Mouse (Mus musculus): ENCODE measurements around the gene Foxp3. TPM values are rescaled to one million over a fixed set of nuclear protein-coding genes. Genes with fewer than 3 reads are reported as not detected.

Gene Foxp3
- total and polyA plus RNA-seq, 3 experiments = 0.21 to 0.38 TPM; not detected in 1

- in situ Hi-C loops (cut with MboI; ENCODE audit: low pct_ligation_motif_present, low pct_unique_long_range_greater_than_20kb, low sequenced_read_pairs) (no loop called here), dilution Hi-C loops (cut with MboI; ENCODE audit: extremely low pct_ligation_motif_present, extremely low pct_unique_long_range_greater_than_20kb, low sequenced_read_pairs) (no loop called here)
- peaks cover 20 to 41% of the 10 kb centered on the region in 2 experiments for H3K36me3 ChIP-seq (replicated peaks in 1 of 2; ENCODE audit: control insufficient read depth in 1 of 2, insufficient read depth in 1 of 2, low read length in 1 of 2)
- H3K4me2 ChIP-seq (ENCODE audit: insufficient read depth, low read depth, poor library complexity, severe bottlenecking) = peak overlapping the region; percentile 83
- no peak overlapping the region for H3K27ac ChIP-seq (ENCODE audit: insufficient read depth, low read depth)
- H3K4me3 ChIP-seq (replicated peaks in 1 of 3; ENCODE audit: low read depth in 2 of 3, low read length in 2 of 3, poor library complexity in 1 of 3) = peak overlapping the region in 1 of 3 experiments; percentile 59
- peaks cover 3 to 12% of the 10 kb centered on the region in 2 experiments; a peak in 3 of 4 replicates for H3K4me1 ChIP-seq (ENCODE audit: control insufficient read depth in 1 of 2, insufficient read depth in 2 of 2)
- peak overlapping the region; percentile 81; the same call in 1 of the 2 replicates for H3K9ac ChIP-seq (ENCODE audit: insufficient read depth, low read depth)
- peaks cover 5% of the 10 kb centered on the region for H3K27me3 ChIP-seq (replicated peaks)
- no peaks in the 10 kb centered on the region for H3K9me3 ChIP-seq (replicated peaks; ENCODE audit: low read length)
- TF ChIP-seq JUN (IDR thresholded peaks at IDR 0.05; ENCODE audit: insufficient read depth, low read depth, low read length) (no peak), E2F4 (IDR thresholded peaks at IDR 0.05; ENCODE audit: insufficient replicate concordance, low read depth, low read length) (no peak), HCFC1 (IDR thresholded peaks at IDR 0.05; ENCODE audit: low read depth, low read length) (no peak), NRF1 (IDR thresholded peaks at IDR 0.05; ENCODE audit: low read depth, low read length) (no peak), MAFK (IDR thresholded peaks at IDR 0.05; ENCODE audit: insufficient replicate concordance, low read length) (no peak), ELF1 (IDR thresholded peaks at IDR 0.05; ENCODE audit: low read depth, low read length) (no peak), MEF2A (IDR thresholded peaks at IDR 0.05; ENCODE audit: borderline replicate concordance, low read depth, low read length) (no peak), POLR2A (IDR thresholded peaks at IDR 0.05; ENCODE audit: low read depth, low read length) (no peak), CTCF (conservative IDR thresholded peaks at IDR 0.05 in 1 of 2, IDR thresholded peaks at IDR 0.05 in 1 of 2; ENCODE audit: low read depth in 2 of 2, low read length in 2 of 2) (no peak), MYC (IDR thresholded peaks at IDR 0.05; ENCODE audit: low read depth, low read length) (no peak), JUND (conservative IDR thresholded peaks at IDR 0.05; ENCODE audit: low read depth, low read length) (no peak)
- peaks cover 3% of the 10 kb centered on the region; the same call in 1 of the 2 replicates for H3K79me2 ChIP-seq (replicated peaks; ENCODE audit: control insufficient read depth, extremely low read depth, insufficient read depth, poor library complexity, severe bottlenecking)
- no peak for DNase-seq (ENCODE audit: extremely low read depth)
These were observed 30.6 kb downstream of the Foxp3 start for GRCm38 (mm10) chrX:7604004-7604403.

GRCm38 (mm10) chrX:7604879-7605574 lies 31.6 kb downstream of the Foxp3 start, which contains the start of gene Ccdc22:
Ccdc22 (minus strand) TSS chrX:7605517.
- TF ChIP-seq SMC3 (IDR thresholded peaks at IDR 0.05; ENCODE audit: low read depth, low read length) (no peak), POLR2A (IDR thresholded peaks at IDR 0.05; ENCODE audit: low read depth, low read length) (peak; percentile 53; the same call in 1 of the 2 replicates), SIN3A (IDR thresholded peaks at IDR 0.05; ENCODE audit: low read length) (peak; percentile 55; the same call in 1 of the 2 replicates), MYC (IDR thresholded peaks at IDR 0.05; ENCODE audit: low read depth, low read length) (0 out of 2 replicates have a peak, but pooled peaks have one; percentile 31), USF1 (IDR thresholded peaks at IDR 0.05; ENCODE audit: low read depth, low read length) (peak; percentile 94), NELFE (IDR thresholded peaks at IDR 0.05; ENCODE audit: low read depth, low read length) (no peak), IRF4 (IDR thresholded peaks at IDR 0.05; ENCODE audit: low read depth, low read length) (peak; percentile 64; the same call in 1 of the 2 replicates), USF2 (conservative IDR thresholded peaks at IDR 0.05; ENCODE audit: low read depth, low read length) (peak; percentile 88), ZNF384 (IDR thresholded peaks at IDR 0.05; ENCODE audit: low read depth, low read length) (peak; percentile 65), NRF1 (IDR thresholded peaks at IDR 0.05; ENCODE audit: low read depth, low read length) (peak; percentile 73), ELF1 (IDR thresholded peaks at IDR 0.05; ENCODE audit: low read depth, low read length) (peak; percentile 35; the same call in 1 of the 2 replicates), RCOR1 (conservative IDR thresholded peaks at IDR 0.05; ENCODE audit: low read depth, low read length) (no peak), HCFC1 (IDR thresholded peaks at IDR 0.05; ENCODE audit: low read depth, low read length) (peak; percentile 99), TCF12 (IDR thresholded peaks at IDR 0.05; ENCODE audit: low read depth, low read length) (peak; percentile 45; the same call in 1 of the 2 replicates), MAX (IDR thresholded peaks at IDR 0.05; ENCODE audit: low read length) (peak; percentile 92), KAT2A (IDR thresholded peaks at IDR 0.05; ENCODE audit: insufficient replicate concordance, low read length) (peak; percentile 88; the same call in 1 of the 2 replicates), BHLHE40 (IDR thresholded peaks at IDR 0.05; ENCODE audit: low read depth, low read length) (peak; percentile 97), GABPA (IDR thresholded peaks at IDR 0.05; ENCODE audit: insufficient replicate concordance, low read depth, low read length) (peak; percentile 8; the same call in 1 of the 2 replicates), MXI1 (IDR thresholded peaks at IDR 0.05; ENCODE audit: low read depth, low read length) (no peak)
- no peak within 1 kb of the TSS for H3K27ac ChIP-seq (ENCODE audit: insufficient read depth, low read depth)
- dilution Hi-C loops (cut with MboI; ENCODE audit: extremely low pct_ligation_motif_present, extremely low pct_unique_long_range_greater_than_20kb, low sequenced_read_pairs) = no loop called here

More at GRCm38 (mm10) chrX:7604879-7605574, 31.6 kb downstream of the Foxp3 start, which contains the start of gene Ccdc22:
- H3K79me2 ChIP-seq (replicated peaks; ENCODE audit: control insufficient read depth, extremely low read depth, insufficient read depth, poor library complexity, severe bottlenecking) = peaks cover 3% of the 10 kb centered on the region; the same call in 1 of the 2 replicates
- H3K4me3 ChIP-seq (replicated peaks in 1 of 3; ENCODE audit: low read depth in 2 of 3, low read length in 2 of 3, poor library complexity in 1 of 3) = peak within 1 kb of the TSS; percentile 52 to 63 (median 59)
- no peaks in the 10 kb centered on the region for H3K9me3 ChIP-seq (replicated peaks; ENCODE audit: low read length)
- H3K36me3 ChIP-seq (replicated peaks in 1 of 2; ENCODE audit: control insufficient read depth in 1 of 2, insufficient read depth in 1 of 2, low read length in 1 of 2) = peaks cover 10 to 31% of the 10 kb centered on the region in 2 experiments
- in situ Hi-C loops (cut with MboI; ENCODE audit: low pct_ligation_motif_present, low pct_unique_long_range_greater_than_20kb, low sequenced_read_pairs) = no loop called here
- peaks cover 3 to 12% of the 10 kb centered on the region in 2 experiments; a peak in 3 of 4 replicates for H3K4me1 ChIP-seq (ENCODE audit: control insufficient read depth in 1 of 2, insufficient read depth in 2 of 2)
- peaks cover 5% of the 10 kb centered on the region for H3K27me3 ChIP-seq (replicated peaks)
- peak within 1 kb of the TSS; percentile 81 for H3K9ac ChIP-seq (ENCODE audit: insufficient read depth, low read depth)
- peak within 1 kb of the TSS; percentile 83 for H3K4me2 ChIP-seq (ENCODE audit: insufficient read depth, low read depth, poor library complexity, severe bottlenecking)
- DNase-seq (ENCODE audit: extremely low read depth) = peak; percentile 80
